Mouse (Mus musculus) adipose tissue, adult 10 weeks (tissue): ENCODE measurements around the gene Qrfp. TPM values are rescaled to one million over a fixed set of nuclear protein-coding genes. Genes with fewer than 3 reads are reported as not detected.

Experiments
- polyA plus RNA-seq: library from polyadenylated mRNA; stranded (reverse); fragments of 350-450 nt; fragmentation: Illumina TruSeq; extraction: RNeasy Lipid Tissue Mini Kit (QIAGEN cat#74804); gene quantifications from one replicate; pipeline ENCODE4 v1.2.3, GENCODE M21; 2014; ENCODE audit warnings: low read depth, low replicate concordance

The Qrfp gene
- polyA plus RNA-seq, result 1.1 TPM

DNA sequence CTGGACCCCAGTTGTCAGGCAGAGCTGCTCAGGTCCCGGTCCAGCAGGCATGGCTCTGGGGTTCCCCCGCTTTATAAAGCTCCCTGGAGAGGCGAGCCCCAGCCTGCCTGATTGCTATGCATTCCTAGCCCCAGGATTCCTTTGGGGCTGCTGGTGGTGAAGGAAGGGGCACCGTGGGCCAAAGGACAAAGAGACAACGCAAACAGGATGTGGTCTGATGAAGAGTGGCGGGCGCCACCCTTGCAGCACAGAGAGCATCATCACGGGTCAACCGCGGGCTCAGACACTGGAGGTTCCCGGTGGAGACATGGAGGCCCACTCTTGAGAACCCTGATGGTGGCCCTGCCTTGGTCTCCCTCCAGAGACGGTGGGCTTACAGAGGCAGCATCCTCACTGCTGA, at the start of gene Qrfp:
TSS of gene Qrfp (minus strand) at position 137 of the 400 bp plus-strand sequence.

DNA sequence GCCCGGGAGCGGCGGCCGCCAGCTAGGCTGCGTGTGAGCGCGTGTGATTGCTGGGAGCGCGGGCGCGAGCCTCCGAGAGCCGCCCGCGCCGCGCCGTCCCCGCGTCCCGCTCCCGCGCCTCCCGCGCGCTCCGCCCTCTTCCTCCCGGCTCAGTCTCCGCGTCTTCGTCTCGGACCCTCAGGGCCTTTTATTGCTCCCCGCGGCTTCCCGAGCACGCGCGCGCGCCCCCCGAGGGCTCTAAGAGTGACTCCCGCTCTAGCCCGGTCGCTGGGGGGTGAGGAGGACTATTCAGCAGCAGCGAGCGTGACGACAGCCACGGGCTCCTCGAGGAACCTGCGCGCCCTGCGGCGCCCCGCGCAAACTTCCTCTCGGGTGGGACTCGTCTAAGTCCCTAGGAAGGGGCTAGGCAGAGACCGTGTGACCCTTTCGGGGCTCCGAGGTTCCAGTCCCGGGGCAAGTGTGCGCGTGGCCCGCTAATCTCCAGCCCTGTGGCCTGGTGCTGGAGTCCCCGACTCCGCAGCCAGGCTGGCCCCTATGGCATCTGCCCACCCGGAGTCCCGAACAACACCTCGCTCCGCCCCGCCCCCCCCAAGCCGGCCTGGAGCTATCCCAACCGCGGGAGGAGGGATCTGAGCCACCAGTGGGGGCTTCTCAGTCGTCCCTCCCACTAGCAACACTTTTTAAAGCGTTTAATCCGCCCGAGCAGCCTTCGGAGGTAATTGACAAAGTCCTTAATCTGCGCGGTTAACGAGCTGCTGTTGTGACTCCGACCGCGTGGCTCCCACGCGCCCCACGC, 35.7 kb upstream of the Qrfp start, which contains the start of gene Fibcd1:
TSS of gene Fibcd1 (minus strand) at position 110 of the 796 bp plus-strand sequence.

Other genes starting within 250 kb of the Qrfp start
- gene Fubp3, start 237.9 kb downstream of the Qrfp start, polyA plus RNA-seq, result 30.8 TPM
- gene Prdm12, start 170.5 kb downstream of the Qrfp start, polyA plus RNA-seq, result not detected
- 18.6 TPM for gene Exosc2, start 139.9 kb downstream of the Qrfp start, polyA plus RNA-seq
- gene Abl1, start 122.2 kb downstream of the Qrfp start, polyA plus RNA-seq, result 35.3 TPM
- gene Fibcd1, start 35.4 kb upstream of the Qrfp start, polyA plus RNA-seq, result 1.3 TPM
- gene Lamc3, start 76.7 kb upstream of the Qrfp start, polyA plus RNA-seq, result 12.0 TPM
- 2.9 TPM for gene Aif1l, start 139.6 kb upstream of the Qrfp start, polyA plus RNA-seq
- 23.1 TPM for gene Nup214, start 163.9 kb upstream of the Qrfp start, polyA plus RNA-seq